ENCODE assay signal across 9 mouse cellular contexts in genomic region chr7:28601029-28601428, GRCm38 (mm10). TPM values are rescaled to one million over a fixed set of nuclear protein-coding genes. Genes with fewer than 3 reads are reported as not detected.
A peak's percentile ranks its signal among the peaks of the same experiment; 100 is the strongest.
DNase-seq lines count a peak whose midpoint lies in the region; ATAC-seq and TF ChIP-seq lines count a peak whose summit lies in the region.
"Had no signal": no experiment of that assay in that cellular context is flagged by ENCODE, and none has a peak within 500 bp of the region (broad histone marks: within the 10 kb centered on the region; RNA-seq: fewer than 3 reads in every experiment).

No protein-coding gene starts in this region.

- peaks cover 25% of the 10 kb centered on the region for H3K4me1 ChIP-seq in hindbrain, embryonic 10.5 days (replicated peaks)
- H3K4me1 ChIP-seq in hindbrain, embryonic 16.5 days (ENCODE audit: control insufficient read depth, insufficient read depth, low read depth, low read length) = peaks cover 17% of the 10 kb centered on the region
- peaks cover 10% of the 10 kb centered on the region for H3K4me1 ChIP-seq in cerebellum, adult 2 months (ENCODE audit: control insufficient read depth, insufficient read depth, low read length)

- TF ChIP-seq POLR2A in cerebellum, adult 2 months (IDR thresholded peaks at IDR 0.05; ENCODE audit: borderline replicate concordance, insufficient read depth, low read length) = no peak

- peak; percentile 68 for DNase-seq in hindbrain, embryonic 10.5 days (ENCODE audit: low spot score)
- DNase-seq in ES-CJ7 (ENCODE audit: low read depth, low spot score) = peak; percentile 75
- peak; percentile 69 to 76 for DNase-seq in cerebellum, adult 2 months
- peak; percentile 50 to 70 for DNase-seq in left cerebral cortex, postnatal 10 days (ENCODE audit: extremely low spot score in 1 of 2, low spot score in 2 of 2)
- DNase-seq in monocyte, adult 2 months (ENCODE audit: low read depth in 1 of 2, low spot score in 2 of 2) = peak; percentile 28 to 46
- peak; percentile 82 for DNase-seq in splenic B cell, adult 2 months (ENCODE audit: low read depth, low spot score)

- no peak overlapping the region for H3K9ac ChIP-seq in hindbrain, embryonic 16.5 days (ENCODE audit: low read depth, low read length)

- H3K27ac ChIP-seq in hindbrain, embryonic 10.5 days = no peak overlapping the region
- no peak overlapping the region for H3K27ac ChIP-seq in hindbrain, embryonic 16.5 days (ENCODE audit: low read depth, low read length)
- no peak overlapping the region for H3K27ac ChIP-seq in cerebellum, adult 2 months (ENCODE audit: insufficient read depth, low read length)

- H3K36me3 ChIP-seq in hindbrain, embryonic 10.5 days = no peaks in the 10 kb centered on the region
- H3K36me3 ChIP-seq in hindbrain, embryonic 16.5 days (ENCODE audit: control insufficient read depth, insufficient read depth, low read length) = no peaks in the 10 kb centered on the region
- no peaks in the 10 kb centered on the region for H3K36me3 ChIP-seq in splenic B cell, adult 2 months (ENCODE audit: control insufficient read depth, insufficient read depth, low read length, poor library complexity, severe bottlenecking)

- intact Hi-C loops in left cerebral cortex, postnatal 10 days (cut with DNase I) = loop anchor here (1.0 to 10.0 kb wide), 4 partner anchors 32 to 226 kb away; partner anchors contain the start of gene Plekhg2

- peak; percentile 96 for TF ChIP-seq CTCF in cerebellum, adult 2 months (IDR thresholded peaks at IDR 0.05; ENCODE audit: borderline replicate concordance, insufficient read depth, low read depth, low read length)

- 13% methylated on average over 11 of the region's 11 CpGs for WGBS in hindbrain, embryonic 10.5 days
- WGBS in hindbrain, embryonic 16.5 days = 15% methylated on average over 11 of the region's 11 CpGs
- 9% methylated on average over 11 of the region's 11 CpGs for WGBS in cerebellum, adult 2 months

- H3K4me2 ChIP-seq in hindbrain, embryonic 16.5 days (ENCODE audit: low read length) = no peak overlapping the region

- no peak for ATAC-seq in hindbrain, embryonic 16.5 days
- ATAC-seq in granulocyte monocyte progenitor cell, adult 5-6 weeks (replicated peaks; ENCODE audit: poor library complexity, severe bottlenecking) = peak; percentile 52

- H3K9me3 ChIP-seq in hindbrain, embryonic 10.5 days = no peaks in the 10 kb centered on the region
- H3K9me3 ChIP-seq in hindbrain, embryonic 16.5 days (ENCODE audit: control insufficient read depth, low read length) = no peaks in the 10 kb centered on the region

- H3K27me3 ChIP-seq in hindbrain, embryonic 10.5 days (ENCODE audit: insufficient read depth, poor library complexity, severe bottlenecking) = no peaks in the 10 kb centered on the region
- H3K27me3 ChIP-seq in hindbrain, embryonic 16.5 days (replicated peaks; ENCODE audit: control insufficient read depth, insufficient read depth, low read length) = no peaks in the 10 kb centered on the region
- H3K27me3 ChIP-seq in cerebellum, adult 2 months (ENCODE audit: control insufficient read depth, insufficient read depth, low read length) = no peaks in the 10 kb centered on the region
- H3K27me3 ChIP-seq in splenic B cell, adult 2 months (ENCODE audit: control insufficient read depth, insufficient read depth, low read length, poor library complexity, severe bottlenecking) = no peaks in the 10 kb centered on the region

- no peak overlapping the region for H3K4me3 ChIP-seq in hindbrain, embryonic 10.5 days
- no peak overlapping the region for H3K4me3 ChIP-seq in hindbrain, embryonic 16.5 days (ENCODE audit: low read length)
- H3K4me3 ChIP-seq in cerebellum, adult 2 months (replicated peaks; ENCODE audit: insufficient read depth, low read depth, low read length) = no peak overlapping the region

RNA-seq across cellular contexts. Expression of gene Pak4, which starts 3.0 kb away (rescaled TPM):
- 51.8 and 66.0 TPM in 2 replicates for polyA plus RNA-seq in hindbrain, embryonic 10.5 days (2016; fragmentation: Nextera tagmentation; extraction: Ambion mirVana)
- polyA plus RNA-seq in hindbrain, embryonic 16.5 days (2015; fragmentation: Nextera tagmentation; extraction: Ambion mirVana) = 18.2 and 21.5 TPM in 2 replicates
- polyA plus RNA-seq in cerebellum, adult 2 months (2012; rRNA removed) = 8.3 and 8.5 TPM in 2 replicates
- total RNA-seq in granulocyte monocyte progenitor cell, adult 5-6 weeks (2014; fragmentation: Nextera tagmentation) = 3.2 and 3.7 TPM in 2 replicates
- 3.4 and 6.4 TPM in 2 replicates for total RNA-seq in granulocyte monocyte progenitor cell, adult 5-6 weeks (2017)
- 1 to 10 TPM; 7.7 to 8.2 TPM for total RNA-seq in left cerebral cortex, postnatal 10 days (2021)

RNA-seq across cellular contexts. Expression of gene Samd4b, which starts 3.1 kb away (rescaled TPM):
- polyA plus RNA-seq in hindbrain, embryonic 10.5 days (2016; fragmentation: Nextera tagmentation; extraction: Ambion mirVana) = 34.0 and 44.0 TPM in 2 replicates
- polyA plus RNA-seq in hindbrain, embryonic 16.5 days (2015; fragmentation: Nextera tagmentation; extraction: Ambion mirVana) = 11.1 and 23.4 TPM in 2 replicates
- polyA plus RNA-seq in cerebellum, adult 2 months (2012; rRNA removed) = 54.1 and 54.9 TPM in 2 replicates
- 17.5 and 25.0 TPM in 2 replicates for total RNA-seq in granulocyte monocyte progenitor cell, adult 5-6 weeks (2014; fragmentation: Nextera tagmentation)
- 3.4 and 3.9 TPM in 2 replicates for total RNA-seq in granulocyte monocyte progenitor cell, adult 5-6 weeks (2017)
- 10 to 100 TPM; 55.9 to 58.4 TPM for total RNA-seq in left cerebral cortex, postnatal 10 days (2021)

RNA-seq across cellular contexts. Expression of gene Acp7, which starts 30.1 kb away (rescaled TPM):
- not detected in 2 replicates for polyA plus RNA-seq in hindbrain, embryonic 10.5 days (2016; fragmentation: Nextera tagmentation; extraction: Ambion mirVana)
- 0.31 and 0.34 TPM in 2 replicates for polyA plus RNA-seq in hindbrain, embryonic 16.5 days (2015; fragmentation: Nextera tagmentation; extraction: Ambion mirVana)
- polyA plus RNA-seq in cerebellum, adult 2 months (2012; rRNA removed) = 0.90 and 1.4 TPM in 2 replicates
- total RNA-seq in granulocyte monocyte progenitor cell, adult 5-6 weeks (2014; fragmentation: Nextera tagmentation) = not detected in 2 replicates
- total RNA-seq in granulocyte monocyte progenitor cell, adult 5-6 weeks (2017) = not detected in 2 replicates
- 1 to 10 TPM in 1 of 2 experiments, under 1 TPM in 1; 0.55 to 1.8 TPM for total RNA-seq in left cerebral cortex, postnatal 10 days (2021)
- polyA plus RNA-seq: lung, embryonic 16.5 days had no signal

RNA-seq across cellular contexts. Expression of gene Nccrp1, which starts 54.0 kb away (rescaled TPM):
- 0.10 TPM in 1 of 2 replicates, not detected in the other for polyA plus RNA-seq in hindbrain, embryonic 10.5 days (2016; fragmentation: Nextera tagmentation; extraction: Ambion mirVana)
- 0.14 TPM in 1 of 2 replicates, not detected in the other for polyA plus RNA-seq in hindbrain, embryonic 16.5 days (2015; fragmentation: Nextera tagmentation; extraction: Ambion mirVana)
- polyA plus RNA-seq in cerebellum, adult 2 months (2012; rRNA removed) = 0.43 and 0.67 TPM in 2 replicates
- total RNA-seq in granulocyte monocyte progenitor cell, adult 5-6 weeks (2014; fragmentation: Nextera tagmentation) = not detected in 2 replicates
- total RNA-seq in granulocyte monocyte progenitor cell, adult 5-6 weeks (2017) = not detected in 2 replicates
- under 1 TPM in 1 of 2 experiments, not detected in 1; 0.21 TPM for total RNA-seq in left cerebral cortex, postnatal 10 days (2021)
- polyA plus RNA-seq: lung, embryonic 16.5 days had no signal
